Mouse (Mus musculus): Measurements from ENCODE around the gene Dtymk.

DNA sequence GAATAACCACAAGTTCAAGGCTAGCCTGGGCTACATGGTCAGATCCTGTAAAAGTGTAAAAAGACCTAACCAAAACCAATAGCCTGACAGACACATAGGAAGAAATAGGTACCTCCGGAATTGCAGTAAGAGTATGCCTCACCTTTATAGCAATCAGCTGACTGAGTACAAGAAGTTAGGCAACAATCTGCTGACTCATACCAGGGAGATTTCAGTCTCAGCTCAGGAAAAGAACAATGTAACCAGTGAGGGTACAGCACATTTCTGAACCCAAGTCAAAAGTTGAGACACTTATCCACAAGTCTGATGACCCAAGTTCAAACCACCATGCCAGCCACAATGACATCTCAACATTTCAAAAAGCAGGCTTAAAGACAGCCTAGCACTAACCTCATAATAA lies 53.2 kb downstream of the Dtymk start:
- TF ChIP-seq CTCF (IDR thresholded peaks at IDR 0.05; ENCODE audit: low read depth): no peak
- TF ChIP-seq EP300 (optimal IDR thresholded peaks at IDR 0.05): no peak

Measured in stomach, postnatal 0 days (tissue).